Mouse (Mus musculus) intestine, embryonic 15.5 days (tissue): ENCODE results near the gene Atp6v1b1. TPM values are rescaled to one million over a fixed set of nuclear protein-coding genes. Genes with fewer than 3 reads are reported as not detected.

ENCODE experiments used
- ATAC-seq: fragments of 200-750 bp; cut with Nextera tagmentation; 2 replicates; pipeline ENCODE4 v1.8.0; 2017; ENCODE audit warnings: moderate TSS enrichment, moderate library complexity
- H3K27ac ChIP-seq: fragments of 300-500 bp; sonication (generic); 2 replicates; pipeline ENCODE4 v1.5.1; 2015; ENCODE audit warnings: mild to moderate bottlenecking, inconsistent platforms
- H3K27me3 ChIP-seq: fragments of 300-500 bp; sonication (generic); replicated peaks from 2 replicates; pipeline ENCODE4 v1.6.1; 2015; ENCODE audit warnings: inconsistent platforms
- H3K36me3 ChIP-seq: fragments of 300-500 bp; sonication (generic); 2 replicates; pipeline ENCODE4 v1.6.1; 2015; ENCODE audit warnings: inconsistent platforms
- H3K4me1 ChIP-seq: fragments of 300-500 bp; sonication (generic); replicated peaks from 2 replicates; pipeline ENCODE4 v1.6.1; 2015; ENCODE audit warnings: inconsistent platforms
- H3K4me2 ChIP-seq: fragments of 300-500 bp; sonication (generic); replicated peaks from 2 replicates; pipeline ENCODE4 v1.6.1; 2015; ENCODE audit warnings: mild to moderate bottlenecking, inconsistent platforms
- H3K4me3 ChIP-seq: fragments of 300-500 bp; sonication (generic); replicated peaks from 2 replicates; pipeline ENCODE4 v1.5.1; 2015; ENCODE audit warnings: inconsistent platforms
- H3K9ac ChIP-seq: fragments of 300-500 bp; sonication (generic); 2 replicates; pipeline ENCODE4 v1.6.1; 2015; ENCODE audit warnings: inconsistent platforms
- H3K9me3 ChIP-seq: fragments of 300-500 bp; sonication (generic); 2 replicates; pipeline ENCODE4 v1.6.1; 2016; ENCODE audit warnings: inconsistent platforms
- WGBS: fragments of 180-500 bp; shearing (Covaris S2); methylation state at CpG from one replicate; pipeline ENCODE4 v1.1.7; 2015; 5-methylcytosine and 5-hydroxymethylcytosine counted together
- polyA plus RNA-seq: library from polyadenylated mRNA; unstranded; fragments of >200 nt; fragmentation: Nextera tagmentation; extraction: Ambion mirVana; gene quantifications from 2 replicates; pipeline ENCODE4 v1.2.1, GENCODE M21; 2015

The Atp6v1b1 gene
- polyA plus RNA-seq, 1 experiment from 2014 or later = 0.08 TPM

DNA sequence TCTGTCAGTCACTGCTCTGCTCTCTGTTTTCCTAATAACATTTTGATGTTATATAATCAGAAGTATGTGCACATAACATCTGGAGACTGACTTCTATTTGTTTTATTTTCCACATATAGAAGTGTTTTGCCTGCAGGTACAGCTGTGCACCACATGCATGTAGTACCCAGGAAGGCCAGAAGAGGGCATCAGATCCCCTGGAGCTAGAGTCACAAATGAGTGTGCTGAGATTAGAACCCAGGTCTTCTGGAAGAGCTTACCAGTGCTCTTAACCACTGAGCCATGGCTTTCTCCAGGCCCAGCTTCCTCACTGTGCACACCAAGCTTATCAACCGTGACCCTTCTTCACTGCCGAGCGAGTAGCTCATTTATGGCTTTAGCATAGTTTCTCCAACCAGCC, 14.3 kb upstream of the Atp6v1b1 start:
- no peaks in the 10 kb centered on the region for H3K9me3 ChIP-seq
- H3K4me3 ChIP-seq = no peak overlapping the region
- H3K4me1 ChIP-seq = no peaks in the 10 kb centered on the region
- no peak for ATAC-seq
- peaks cover 2% of the 10 kb centered on the region; the same call in 1 of the 2 replicates for H3K27me3 ChIP-seq
- no peak overlapping the region for H3K4me2 ChIP-seq
- 81% methylated on average over 3 of the region's 3 CpGs for WGBS
- H3K9ac ChIP-seq = no peak overlapping the region
- H3K27ac ChIP-seq = no peak overlapping the region
- no peaks in the 10 kb centered on the region for H3K36me3 ChIP-seq

DNA sequence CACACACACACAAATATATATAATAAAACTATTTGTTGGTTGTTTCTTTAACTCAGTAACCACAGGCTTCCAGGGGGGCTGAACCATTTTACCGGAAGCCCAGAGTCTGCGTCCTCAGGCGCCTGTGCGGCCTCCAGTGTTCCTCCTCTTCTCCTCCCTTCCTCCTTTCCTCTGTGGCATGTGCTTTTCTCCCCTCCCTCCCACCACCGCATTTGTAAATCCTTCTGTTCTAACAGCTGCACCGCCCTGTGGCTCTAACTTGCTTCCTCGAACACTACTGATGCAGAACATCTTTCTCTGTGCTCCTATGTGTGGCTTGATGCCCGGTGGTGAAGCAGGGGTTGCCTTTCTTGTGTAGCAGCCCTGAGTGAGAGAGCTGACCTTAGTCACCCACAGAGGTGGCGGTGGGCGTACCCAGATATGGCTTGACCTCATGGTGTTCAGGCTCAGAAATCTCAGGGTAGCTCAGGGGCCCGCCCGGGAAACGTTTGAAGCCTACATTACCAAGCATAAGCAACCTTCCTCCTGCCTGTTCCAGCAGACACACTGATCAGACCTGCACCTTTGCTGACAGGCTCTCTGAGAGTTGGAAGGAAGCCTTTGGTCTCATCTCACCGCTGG, 13.3 kb upstream of the Atp6v1b1 start:
- H3K9me3 ChIP-seq = no peaks in the 10 kb centered on the region
- no peak overlapping the region for H3K27ac ChIP-seq
- WGBS = 63% methylated on average over 14 of the region's 14 CpGs
- H3K9ac ChIP-seq = no peak overlapping the region
- H3K4me2 ChIP-seq = no peak overlapping the region
- no peaks in the 10 kb centered on the region for H3K4me1 ChIP-seq
- no peak overlapping the region for H3K4me3 ChIP-seq
- no peaks in the 10 kb centered on the region for H3K36me3 ChIP-seq
- H3K27me3 ChIP-seq = no peaks in the 10 kb centered on the region; the same call in 1 of the 2 replicates
- ATAC-seq = no peak

DNA sequence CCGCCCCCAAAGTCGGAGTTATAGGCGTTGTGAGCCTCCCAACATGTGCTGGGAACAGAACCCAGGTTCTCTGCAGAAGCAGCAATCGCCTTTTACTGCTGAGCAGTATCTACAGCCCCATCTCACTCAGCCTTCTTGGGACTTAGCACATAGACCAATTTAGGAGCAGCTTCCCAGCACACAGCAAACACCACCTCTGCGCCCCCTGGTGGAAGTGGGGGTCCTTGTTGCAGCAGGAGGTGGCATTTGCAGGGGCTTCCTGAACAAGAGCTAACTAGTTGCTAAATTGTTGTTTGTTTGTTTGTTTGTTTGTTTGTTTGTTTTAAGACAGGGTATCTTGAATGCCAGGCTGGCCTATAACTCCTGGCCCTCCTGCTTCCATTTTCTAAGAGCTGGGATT, 11.7 kb upstream of the Atp6v1b1 start:
- no peak for ATAC-seq
- Histone ChIP-seq H3K27me3 (peaks cover 2% of the 10 kb centered on the region; the same call in 1 of the 2 replicates), H3K27ac (no peak overlapping the region), H3K36me3 (no peaks in the 10 kb centered on the region), H3K4me3 (no peak overlapping the region), H3K4me1 (no peaks in the 10 kb centered on the region), H3K4me2 (no peak overlapping the region), H3K9ac (no peak overlapping the region), H3K9me3 (no peaks in the 10 kb centered on the region)
- 32% methylated on average over 5 of the region's 5 CpGs for WGBS

DNA sequence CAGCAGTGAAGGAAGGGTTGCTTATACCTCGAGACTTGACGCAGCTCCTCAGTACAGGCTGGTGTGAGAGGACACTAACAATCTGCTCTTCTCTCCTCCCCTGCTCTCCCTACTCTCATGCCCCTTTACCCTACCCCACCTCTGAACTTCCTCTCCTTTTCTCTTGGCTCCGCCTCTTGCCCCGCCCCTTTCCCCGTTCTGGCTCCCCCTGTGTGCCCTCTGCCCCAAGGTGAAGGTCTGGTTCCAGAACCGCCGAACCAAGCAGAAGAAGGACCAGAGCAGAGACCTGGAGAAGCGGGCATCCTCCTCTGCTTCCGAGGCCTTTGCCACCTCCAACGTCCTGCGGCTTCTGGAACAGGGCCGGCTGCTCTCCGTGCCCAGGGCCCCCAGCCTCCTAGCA, 5.5 kb upstream of the Atp6v1b1 start:
- no peak for ATAC-seq
- no peaks in the 10 kb centered on the region for H3K36me3 ChIP-seq
- no peak overlapping the region for H3K4me3 ChIP-seq

DNA sequence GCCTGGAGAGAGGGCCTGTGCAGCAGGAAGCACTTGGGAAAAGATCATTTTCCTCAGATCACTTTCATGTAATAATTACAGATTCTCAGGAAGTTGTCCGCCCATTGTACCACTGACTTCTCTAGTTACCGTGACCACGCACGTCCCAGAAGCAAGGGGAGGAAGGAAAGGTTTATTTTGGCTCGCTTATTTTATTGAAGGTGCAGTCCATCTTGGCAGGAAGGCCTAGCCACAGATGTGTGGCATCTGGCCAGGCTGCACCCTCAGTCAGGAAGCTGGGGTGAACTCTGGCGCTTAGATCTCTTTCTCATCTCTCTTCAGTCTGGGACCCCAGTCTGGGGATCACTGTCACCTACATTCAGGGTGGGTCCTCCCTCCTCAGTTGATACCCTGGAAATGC, 4.2 kb upstream of the Atp6v1b1 start:
- H3K9ac ChIP-seq = no peak overlapping the region
- no peak overlapping the region for H3K4me2 ChIP-seq
- 65% methylated on average over 6 of the region's 6 CpGs for WGBS
- H3K36me3 ChIP-seq = no peaks in the 10 kb centered on the region
- no peaks in the 10 kb centered on the region for H3K9me3 ChIP-seq
- H3K27ac ChIP-seq = no peak overlapping the region
- no peak for ATAC-seq
- no peak overlapping the region for H3K4me3 ChIP-seq
- H3K4me1 ChIP-seq = no peaks in the 10 kb centered on the region
- H3K27me3 ChIP-seq = peaks cover 7% of the 10 kb centered on the region; the same call in 1 of the 2 replicates

More for the DNA sequence above, 5.5 kb upstream of the Atp6v1b1 start:
- no peaks in the 10 kb centered on the region for H3K4me1 ChIP-seq
- 24% methylated on average over 13 of the region's 13 CpGs for WGBS
- H3K27ac ChIP-seq = no peak overlapping the region
- no peak overlapping the region for H3K9ac ChIP-seq
- peaks cover 2% of the 10 kb centered on the region; the same call in 1 of the 2 replicates for H3K27me3 ChIP-seq
- no peak overlapping the region for H3K4me2 ChIP-seq
- H3K9me3 ChIP-seq = no peaks in the 10 kb centered on the region

DNA sequence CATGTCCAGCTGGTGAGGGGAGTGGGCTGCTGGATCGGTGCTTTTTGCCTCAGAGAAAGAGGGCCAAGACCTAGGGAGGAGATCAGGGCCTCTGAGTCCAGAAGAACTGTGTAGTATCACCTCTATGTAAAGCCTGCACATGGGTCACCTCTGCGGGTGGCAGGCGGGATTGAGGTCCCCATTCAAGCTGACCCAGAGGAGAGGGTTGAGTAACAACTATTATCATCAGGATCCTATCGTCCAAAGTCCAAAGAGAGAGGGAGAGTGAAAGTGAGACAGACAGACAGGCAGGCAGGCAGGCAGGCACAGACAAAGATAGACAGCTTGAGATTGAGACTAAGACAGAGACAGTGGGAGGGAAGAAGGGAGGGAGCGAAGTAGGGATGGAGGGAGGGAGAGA, 422 bp downstream of the Atp6v1b1 start:
- Histone ChIP-seq H3K4me1 (no peaks in the 10 kb centered on the region), H3K9ac (no peak overlapping the region), H3K4me3 (no peak overlapping the region), H3K36me3 (no peaks in the 10 kb centered on the region), H3K27ac (no peak overlapping the region), H3K4me2 (no peak overlapping the region), H3K9me3 (no peaks in the 10 kb centered on the region), H3K27me3 (peaks cover 5% of the 10 kb centered on the region; the same call in 1 of the 2 replicates)
- WGBS = 67% methylated on average over 5 of the region's 5 CpGs
- ATAC-seq = no peak

DNA sequence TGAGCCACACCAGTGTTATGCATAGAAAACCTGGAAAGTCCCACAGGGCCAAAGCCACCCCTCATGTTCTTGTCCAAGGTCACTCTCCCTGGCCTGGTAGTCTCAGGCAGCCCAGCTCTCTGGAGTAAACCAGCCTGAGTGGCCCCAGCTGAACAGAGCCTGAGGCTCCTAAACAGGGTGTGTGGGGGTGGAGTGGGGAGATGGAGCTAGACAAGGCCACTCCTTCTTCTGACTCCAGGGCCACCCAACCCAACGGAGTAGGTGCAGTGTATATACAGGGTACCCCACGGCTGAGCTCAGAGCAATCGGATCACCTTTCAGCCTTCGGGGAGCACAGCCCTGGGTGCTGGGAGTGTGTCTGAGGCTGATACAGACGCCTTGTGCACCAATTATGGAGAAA, 1.3 kb downstream of the Atp6v1b1 start:
- no peak overlapping the region for H3K4me2 ChIP-seq
- WGBS = 71% methylated on average over 5 of the region's 5 CpGs
- H3K27ac ChIP-seq = no peak overlapping the region

DNA sequence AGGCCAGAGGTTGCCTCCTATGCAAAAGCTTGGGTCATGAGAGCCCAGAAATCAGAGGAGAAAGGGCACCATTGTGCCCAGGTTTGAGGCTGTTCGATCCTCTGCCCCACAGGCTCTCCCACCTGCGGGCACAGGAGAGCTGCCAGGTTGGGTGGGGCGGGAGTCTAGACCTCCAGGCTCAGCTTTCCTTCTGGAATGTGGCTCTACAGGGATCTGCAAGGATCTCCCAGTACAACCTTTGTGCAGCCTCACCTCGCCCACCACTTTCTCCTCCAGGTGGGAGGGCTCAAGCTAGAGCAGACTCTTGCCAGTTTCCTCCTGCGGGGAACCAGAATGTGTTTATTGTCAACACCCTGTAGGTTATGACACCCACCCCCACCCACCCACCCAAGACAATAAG, 1.8 kb downstream of the Atp6v1b1 start:
- H3K9ac ChIP-seq = no peak overlapping the region
- H3K9me3 ChIP-seq = no peaks in the 10 kb centered on the region
- H3K27ac ChIP-seq = no peak overlapping the region
- peak; percentile 55 for ATAC-seq
- H3K4me2 ChIP-seq = no peak overlapping the region
- no peak overlapping the region for H3K4me3 ChIP-seq
- no peaks in the 10 kb centered on the region for H3K4me1 ChIP-seq
- 52% methylated on average over 5 of the region's 5 CpGs for WGBS
- no peaks in the 10 kb centered on the region for H3K36me3 ChIP-seq
- H3K27me3 ChIP-seq = peaks cover 5% of the 10 kb centered on the region; the same call in 1 of the 2 replicates

More for the DNA sequence above, 1.3 kb downstream of the Atp6v1b1 start:
- ATAC-seq = peak; percentile 39
- H3K36me3 ChIP-seq = no peaks in the 10 kb centered on the region
- no peak overlapping the region for H3K4me3 ChIP-seq
- peaks cover 5% of the 10 kb centered on the region; the same call in 1 of the 2 replicates for H3K27me3 ChIP-seq
- H3K9ac ChIP-seq = no peak overlapping the region
- H3K9me3 ChIP-seq = no peaks in the 10 kb centered on the region
- no peaks in the 10 kb centered on the region for H3K4me1 ChIP-seq

DNA sequence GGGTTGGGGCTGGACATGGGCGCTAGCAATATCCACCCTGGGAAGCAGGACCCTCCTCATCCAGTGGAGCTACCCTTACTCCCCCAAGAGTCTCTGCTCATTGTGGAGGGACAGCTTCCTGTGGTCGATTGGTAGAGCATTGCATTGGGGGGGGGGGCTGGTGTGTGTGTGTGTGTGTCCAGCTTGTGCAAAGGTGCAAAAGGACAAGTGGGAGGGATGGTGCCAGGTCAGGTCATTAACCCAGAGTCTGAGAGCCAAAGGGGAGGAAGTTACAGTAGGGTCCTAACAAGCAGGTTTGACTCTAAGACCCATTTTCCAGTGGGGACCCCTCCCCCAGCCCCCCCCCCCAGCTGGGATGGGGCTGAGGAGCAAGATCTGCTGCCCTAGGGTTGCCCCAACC, 2.7 kb downstream of the Atp6v1b1 start:
- H3K36me3 ChIP-seq = no peaks in the 10 kb centered on the region
- 63% methylated on average over 2 of the region's 2 CpGs for WGBS
- no peak overlapping the region for H3K27ac ChIP-seq
- H3K4me1 ChIP-seq = no peaks in the 10 kb centered on the region
- no peak for ATAC-seq
- no peak overlapping the region for H3K4me2 ChIP-seq
- peaks cover 5% of the 10 kb centered on the region; the same call in 1 of the 2 replicates for H3K27me3 ChIP-seq
- H3K9ac ChIP-seq = no peak overlapping the region
- no peak overlapping the region for H3K4me3 ChIP-seq
- H3K9me3 ChIP-seq = no peaks in the 10 kb centered on the region

DNA sequence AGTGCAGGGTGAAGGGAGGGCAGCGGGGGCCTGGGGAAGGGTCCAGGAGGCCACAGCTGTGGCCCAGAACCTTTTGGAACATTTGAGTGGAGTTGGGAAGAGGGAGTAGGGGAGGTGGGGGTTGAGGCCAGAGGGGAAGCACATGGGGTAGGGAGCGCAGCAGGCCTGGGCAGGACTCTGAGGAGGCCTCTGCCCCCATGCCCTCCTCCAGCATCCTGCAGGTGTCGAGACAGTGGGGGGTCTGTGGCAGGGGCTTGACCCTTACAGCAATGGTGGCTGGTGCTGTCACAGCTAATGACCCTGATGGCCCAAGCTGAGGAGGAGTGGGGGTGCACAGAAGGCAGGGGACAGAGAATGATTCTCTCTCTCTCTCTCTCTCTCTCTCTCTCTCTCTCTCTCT, 6.5 kb downstream of the Atp6v1b1 start:
- no peak overlapping the region for H3K4me3 ChIP-seq
- H3K27ac ChIP-seq = no peak overlapping the region
- 61% methylated on average over 3 of the region's 3 CpGs for WGBS
- peaks cover 16% of the 10 kb centered on the region for H3K27me3 ChIP-seq
- H3K9ac ChIP-seq = no peak overlapping the region
- H3K4me2 ChIP-seq = no peak overlapping the region
- H3K36me3 ChIP-seq = no peaks in the 10 kb centered on the region
- no peaks in the 10 kb centered on the region for H3K4me1 ChIP-seq
- no peak for ATAC-seq
- H3K9me3 ChIP-seq = no peaks in the 10 kb centered on the region

DNA sequence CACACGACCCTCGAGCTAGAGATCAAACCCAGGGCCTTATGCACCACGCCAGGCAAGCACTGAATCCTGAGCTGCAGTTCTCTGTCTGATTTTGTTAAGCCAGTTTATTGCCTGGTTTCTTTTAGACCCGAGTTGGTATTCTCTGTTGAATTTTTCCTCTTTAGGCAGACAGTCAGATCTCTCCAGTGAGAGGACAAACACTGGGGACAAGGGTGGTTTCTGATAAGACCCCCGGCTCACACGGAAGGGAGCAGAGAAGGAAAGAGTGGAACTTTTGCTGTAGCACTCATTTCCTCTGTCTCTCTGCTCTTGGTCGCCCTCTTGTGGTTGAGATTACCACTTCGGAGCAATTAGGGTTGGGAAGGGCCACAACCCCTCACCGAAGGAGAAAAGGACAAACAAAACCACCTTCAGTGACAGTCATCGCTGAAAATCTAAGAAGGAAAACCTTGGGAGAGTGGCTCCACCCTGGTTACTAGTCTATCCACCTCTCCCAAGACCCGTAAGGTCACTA, 7.4 kb downstream of the Atp6v1b1 start:
- H3K36me3 ChIP-seq = no peaks in the 10 kb centered on the region
- 7% methylated on average over 11 of the region's 11 CpGs for WGBS
- no peaks in the 10 kb centered on the region for H3K9me3 ChIP-seq
- no peak overlapping the region for H3K9ac ChIP-seq
- no peak overlapping the region for H3K27ac ChIP-seq
- H3K27me3 ChIP-seq = peaks cover 16% of the 10 kb centered on the region
- no peaks in the 10 kb centered on the region for H3K4me1 ChIP-seq
- 0 out of 2 replicates have a peak overlapping the region, but pooled peaks have one; percentile 31 for H3K4me2 ChIP-seq
- ATAC-seq = peak; percentile 45; the same call in 1 of the 2 replicates
- no peak overlapping the region for H3K4me3 ChIP-seq

DNA sequence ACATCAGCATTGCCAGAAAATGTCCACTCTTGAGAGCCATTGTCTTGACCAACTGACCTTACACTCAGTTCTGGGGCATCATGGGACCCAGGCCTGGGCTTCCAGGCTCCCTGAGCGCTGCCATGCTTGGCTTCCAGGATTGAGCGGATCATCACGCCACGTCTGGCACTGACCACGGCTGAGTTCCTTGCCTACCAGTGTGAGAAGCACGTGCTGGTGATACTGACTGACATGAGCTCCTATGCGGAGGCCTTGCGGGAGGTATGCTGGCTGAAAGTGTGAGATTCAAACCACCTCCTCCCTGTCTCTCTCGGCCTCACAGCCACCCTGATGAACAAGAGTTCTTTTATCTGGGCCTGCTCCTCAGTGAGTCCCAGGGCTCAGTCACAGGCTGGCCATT, 13.3 kb downstream of the Atp6v1b1 start:
- ATAC-seq = no peak
- no peak overlapping the region for H3K9ac ChIP-seq
- 78% methylated on average over 9 of the region's 9 CpGs for WGBS
- peaks cover 7% of the 10 kb centered on the region for H3K4me1 ChIP-seq
- no peaks in the 10 kb centered on the region for H3K9me3 ChIP-seq
- no peak overlapping the region for H3K27ac ChIP-seq
- H3K27me3 ChIP-seq = peaks cover 41% of the 10 kb centered on the region
- no peaks in the 10 kb centered on the region for H3K36me3 ChIP-seq
- H3K4me2 ChIP-seq = no peak overlapping the region
- no peak overlapping the region for H3K4me3 ChIP-seq

DNA sequence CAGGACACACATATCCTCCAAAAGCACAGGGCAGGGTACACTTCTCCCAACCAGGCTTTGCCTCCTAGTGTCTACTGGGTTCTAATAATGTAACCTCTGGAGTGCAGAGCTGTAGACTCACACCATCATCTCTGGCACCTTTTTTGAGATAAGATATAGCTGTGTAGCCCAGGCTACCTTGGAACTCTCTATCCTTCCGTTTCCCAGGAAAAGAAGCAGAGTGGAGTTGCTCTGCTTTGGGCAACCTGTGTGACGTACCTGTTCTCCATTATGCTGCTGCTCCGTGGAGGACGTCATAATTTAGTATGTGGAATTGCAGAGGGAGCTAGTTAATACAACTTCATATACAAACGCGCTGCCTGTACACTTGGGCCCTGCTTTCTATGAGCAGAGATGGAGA, 19.6 kb downstream of the Atp6v1b1 start, which contains the start of gene Ankrd53:
TSS of gene Ankrd53 (plus strand) at position 301 of the 400 bp plus-strand sequence.
- ATAC-seq = no peak
- peak within 1 kb of the TSS; percentile 73 for H3K4me2 ChIP-seq
- no peaks in the 10 kb centered on the region for H3K36me3 ChIP-seq
- no peak within 1 kb of the TSS for H3K27ac ChIP-seq
- H3K4me3 ChIP-seq = peak within 1 kb of the TSS; percentile 34
- peaks cover 39% of the 10 kb centered on the region for H3K27me3 ChIP-seq
- H3K9me3 ChIP-seq = no peaks in the 10 kb centered on the region
- H3K4me1 ChIP-seq = peaks cover 19% of the 10 kb centered on the region
- 28% methylated on average over 6 of the region's 6 CpGs for WGBS
- peak within 1 kb of the TSS; percentile 36 for H3K9ac ChIP-seq
